Mouse (Mus musculus): ENCODE data around the gene Tubd1. TPM values are rescaled to one million over a fixed set of nuclear protein-coding genes. Genes with fewer than 3 reads are reported as not detected.
A peak's percentile ranks its signal among the peaks of the same experiment; 100 is the strongest.

Tubd1 gene
- total and polyA plus RNA-seq, 2 experiments from 2014 or later = 2.7 to 5.0 TPM

DNA sequence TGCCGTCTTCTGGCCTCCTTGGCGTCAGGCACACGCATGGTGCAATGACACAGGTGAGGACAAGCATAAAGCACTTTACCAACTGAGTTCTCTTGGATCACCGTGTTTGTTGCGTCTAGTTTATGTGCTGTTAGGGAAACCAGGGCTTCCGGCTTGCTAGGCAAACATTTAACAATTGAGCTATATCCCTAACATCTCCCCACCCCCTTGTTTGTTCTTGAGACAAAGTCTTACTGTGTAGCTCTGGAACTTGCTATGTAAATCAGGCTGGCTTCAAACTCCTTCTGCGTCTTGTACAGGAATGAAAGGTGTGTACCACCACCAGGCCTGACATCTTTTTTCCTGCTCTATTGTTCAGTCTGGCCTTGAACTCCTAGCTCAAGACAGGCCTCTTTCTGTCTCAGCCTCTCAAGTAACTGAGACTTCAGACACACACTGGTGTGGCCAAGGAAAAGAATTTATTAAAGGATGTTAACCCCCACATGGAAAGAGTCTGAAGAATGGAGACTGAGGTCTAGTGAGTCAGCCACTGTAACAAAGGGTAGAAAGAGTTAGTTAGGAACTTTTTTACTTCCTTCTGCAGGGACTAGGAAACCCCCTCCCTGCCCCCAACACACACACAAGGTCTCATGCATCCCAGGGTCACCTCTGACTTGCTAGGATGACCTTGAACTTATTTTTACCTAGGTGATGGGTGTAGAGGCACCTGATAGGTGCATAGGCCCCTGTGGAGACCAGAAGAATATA lies 31.0 kb downstream of the Tubd1 start:
- H3K9ac ChIP-seq (replicated peaks; ENCODE audit: low read length, poor library complexity, severe bottlenecking) = no peak overlapping the region
- ATAC-seq (ENCODE audit: low FRiP score) = no peak
- H3K4me3 ChIP-seq (ENCODE audit: low read depth, low read length) = no peak overlapping the region
- no peak for DNase-seq (ENCODE audit: low spot score)
- 80% methylated on average over 7 of the region's 7 CpGs for WGBS
- no peak overlapping the region for H3K27ac ChIP-seq (ENCODE audit: low read depth, low read length)
- H3K4me2 ChIP-seq (ENCODE audit: low read depth, low read length, poor library complexity, severe bottlenecking) = no peak overlapping the region
- no peak for TF ChIP-seq CTCF (IDR thresholded peaks at IDR 0.05)
- H3K4me1 ChIP-seq (ENCODE audit: insufficient read depth, low read length) = no peaks in the 10 kb centered on the region
- H3K27me3 ChIP-seq (ENCODE audit: insufficient read depth, low read length) = no peaks in the 10 kb centered on the region
- H3K9me3 ChIP-seq (ENCODE audit: low read length) = no peaks in the 10 kb centered on the region
- no peaks in the 10 kb centered on the region for H3K36me3 ChIP-seq (ENCODE audit: insufficient read depth, low read length)

DNA sequence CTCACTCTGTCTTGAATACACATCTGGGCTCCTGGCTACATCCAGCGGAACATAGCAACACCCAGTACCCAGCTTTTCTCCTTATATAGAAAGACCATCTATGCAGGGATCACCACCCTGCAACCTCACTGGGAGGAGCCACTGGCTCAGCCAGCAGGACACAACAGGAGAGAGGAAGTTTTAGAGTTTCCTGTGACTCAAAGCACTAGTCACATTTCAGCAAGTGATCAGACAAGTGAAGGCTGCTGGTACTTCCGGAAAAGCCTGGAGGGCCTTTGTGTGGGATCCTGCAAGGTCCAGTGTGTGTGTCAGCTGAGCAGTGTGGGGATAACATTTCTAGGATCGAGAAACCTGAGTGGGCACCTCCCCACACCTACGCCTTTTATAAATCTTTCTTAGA lies 32.4 kb downstream of the Tubd1 start:
- WGBS = 81% methylated on average over 4 of the region's 4 CpGs
- Histone ChIP-seq H3K27me3 (ENCODE audit: insufficient read depth, low read length) (no peaks in the 10 kb centered on the region), H3K27ac (ENCODE audit: low read depth, low read length) (no peak overlapping the region), H3K4me2 (ENCODE audit: low read depth, low read length, poor library complexity, severe bottlenecking) (no peak overlapping the region), H3K4me3 (ENCODE audit: low read depth, low read length) (no peak overlapping the region), H3K36me3 (ENCODE audit: insufficient read depth, low read length) (no peaks in the 10 kb centered on the region), H3K9me3 (ENCODE audit: low read length) (no peaks in the 10 kb centered on the region), H3K9ac (replicated peaks; ENCODE audit: low read length, poor library complexity, severe bottlenecking) (no peak overlapping the region), H3K4me1 (ENCODE audit: insufficient read depth, low read length) (no peaks in the 10 kb centered on the region)
- ATAC-seq (ENCODE audit: low FRiP score) (no peak), DNase-seq (ENCODE audit: low spot score) (no peak)
- no peak for TF ChIP-seq CTCF (IDR thresholded peaks at IDR 0.05)

DNA sequence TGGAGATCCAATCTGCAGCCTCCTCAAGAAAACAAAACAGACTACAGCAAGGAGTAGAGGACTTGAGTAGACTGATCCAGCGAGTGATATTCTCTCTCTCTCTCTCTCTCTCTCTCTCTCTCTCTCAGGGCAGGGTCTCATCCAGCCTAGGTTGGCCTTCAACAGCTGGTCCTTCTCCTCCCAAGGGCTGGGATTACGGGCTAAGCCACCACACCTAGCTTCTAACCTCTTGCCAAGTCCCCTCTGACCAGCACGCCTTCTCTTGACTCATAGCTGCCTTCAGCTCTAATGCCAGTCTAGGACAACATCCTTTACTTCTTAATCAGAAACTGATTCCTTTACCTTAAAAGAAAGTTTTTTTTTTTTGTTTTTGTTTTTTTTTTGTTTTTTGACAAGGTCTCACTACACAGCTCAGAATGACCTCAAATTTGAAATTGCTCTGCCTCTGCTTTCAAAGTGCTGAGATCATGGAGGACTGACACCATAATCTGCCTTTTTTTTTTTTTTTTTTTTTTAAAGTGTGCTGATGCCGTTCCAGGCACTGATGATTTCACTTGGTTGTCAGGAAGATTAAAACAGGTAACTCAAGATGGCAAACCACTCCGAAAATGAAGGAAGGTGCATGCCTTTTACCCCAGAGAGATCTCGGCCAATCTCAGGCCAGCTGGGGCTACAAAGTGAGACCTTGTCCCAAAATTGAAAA lies 33.5 kb downstream of the Tubd1 start:
- Histone ChIP-seq H3K4me2 (ENCODE audit: low read depth, low read length, poor library complexity, severe bottlenecking) (no peak overlapping the region), H3K9me3 (ENCODE audit: low read length) (no peaks in the 10 kb centered on the region), H3K9ac (replicated peaks; ENCODE audit: low read length, poor library complexity, severe bottlenecking) (no peak overlapping the region), H3K36me3 (ENCODE audit: insufficient read depth, low read length) (no peaks in the 10 kb centered on the region), H3K27ac (ENCODE audit: low read depth, low read length) (0 out of 2 replicates have a peak overlapping the region, but pooled peaks have one; percentile 26), H3K27me3 (ENCODE audit: insufficient read depth, low read length) (no peaks in the 10 kb centered on the region), H3K4me1 (ENCODE audit: insufficient read depth, low read length) (no peaks in the 10 kb centered on the region), H3K4me3 (ENCODE audit: low read depth, low read length) (no peak overlapping the region)
- DNase-seq (ENCODE audit: low spot score) = no peak
- no peak for TF ChIP-seq CTCF (IDR thresholded peaks at IDR 0.05)
- ATAC-seq (ENCODE audit: low FRiP score) = no peak
- 88% methylated on average over 6 of the region's 6 CpGs for WGBS

DNA sequence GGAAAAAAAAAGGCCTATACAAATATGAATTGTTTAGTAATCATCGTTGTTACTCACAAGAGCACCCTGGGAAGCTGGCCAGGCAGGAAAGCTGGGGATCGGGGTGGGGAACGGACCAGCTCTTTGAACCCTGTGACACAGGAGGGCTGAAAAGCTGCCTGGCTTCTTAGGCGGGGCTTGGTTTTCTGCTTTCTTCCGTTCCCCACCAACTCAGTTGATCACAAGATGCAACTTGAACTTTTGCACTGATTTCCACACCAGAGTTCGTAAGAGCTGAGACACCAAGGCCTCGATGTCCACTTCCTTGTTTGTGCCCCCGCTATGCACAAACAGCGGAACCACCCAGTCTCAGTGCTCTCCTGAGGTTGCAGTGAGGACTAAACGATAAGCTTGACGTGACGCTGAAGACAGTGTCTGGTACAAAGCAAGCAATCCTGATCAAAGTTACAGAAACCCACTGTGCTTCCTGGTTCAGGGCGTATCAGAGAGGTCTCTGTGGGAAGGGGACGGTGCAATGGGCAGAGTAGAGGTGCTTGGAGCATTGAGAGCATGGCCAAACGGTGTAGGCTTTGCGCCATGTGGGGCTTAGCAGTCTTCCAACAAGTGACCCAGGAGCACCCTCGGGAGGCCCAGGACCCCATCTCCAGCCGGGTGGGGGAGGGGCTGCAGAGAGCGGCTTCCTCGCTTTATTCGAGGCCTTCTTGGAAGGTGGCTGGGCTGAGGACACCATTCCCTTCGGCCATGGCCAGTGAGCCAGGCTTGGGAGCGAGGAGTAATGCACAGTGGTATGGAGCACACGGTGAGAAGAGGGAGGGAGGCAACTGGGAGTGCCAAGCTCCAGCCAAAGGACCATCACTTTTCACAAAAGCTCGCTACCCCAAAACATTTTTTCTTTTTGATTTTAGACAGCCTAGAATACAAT lies 34.3 kb downstream of the Tubd1 start:
- WGBS = 77% methylated on average over 25 of the region's 25 CpGs

DNA sequence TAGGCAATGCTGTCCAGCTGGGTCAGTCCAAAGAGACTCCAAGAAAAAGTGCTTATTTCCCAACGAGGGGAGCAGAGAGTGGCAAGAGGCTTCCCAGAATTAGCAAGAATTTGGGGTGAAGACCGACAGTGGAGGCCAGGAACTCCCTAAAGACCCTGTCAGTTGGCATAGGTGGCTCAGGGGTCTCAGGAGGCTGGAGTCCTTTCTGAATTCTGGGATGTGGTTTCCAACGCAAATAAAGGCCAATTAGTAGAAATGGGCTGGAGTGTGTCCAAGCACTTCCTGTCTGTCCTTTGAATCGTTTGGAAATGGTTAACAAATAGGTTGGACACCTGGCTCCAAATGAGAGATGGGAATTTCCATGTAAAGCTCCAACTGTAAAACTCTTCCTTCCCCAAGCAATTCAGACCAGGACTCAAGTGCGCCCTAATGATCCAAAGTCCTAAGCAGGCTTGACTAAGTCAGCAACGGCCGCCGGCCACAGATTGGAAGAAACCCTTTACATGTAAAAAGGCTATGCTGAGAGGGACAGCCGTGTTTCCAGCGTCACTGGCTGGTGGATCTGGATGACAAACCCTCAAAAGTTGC lies 35.0 kb downstream of the Tubd1 start:
- Histone ChIP-seq H3K27me3 (ENCODE audit: insufficient read depth, low read length) (no peaks in the 10 kb centered on the region), H3K9ac (replicated peaks; ENCODE audit: low read length, poor library complexity, severe bottlenecking) (no peak overlapping the region), H3K4me2 (ENCODE audit: low read depth, low read length, poor library complexity, severe bottlenecking) (no peak overlapping the region), H3K4me1 (ENCODE audit: insufficient read depth, low read length) (no peaks in the 10 kb centered on the region), H3K4me3 (ENCODE audit: low read depth, low read length) (no peak overlapping the region), H3K27ac (ENCODE audit: low read depth, low read length) (0 out of 2 replicates have a peak overlapping the region, but pooled peaks have one; percentile 26), H3K36me3 (ENCODE audit: insufficient read depth, low read length) (no peaks in the 10 kb centered on the region), H3K9me3 (ENCODE audit: low read length) (no peaks in the 10 kb centered on the region)
- DNase-seq (ENCODE audit: low spot score) (no peak), ATAC-seq (ENCODE audit: low FRiP score) (no peak)
- TF ChIP-seq CTCF (IDR thresholded peaks at IDR 0.05) = no peak
- WGBS = 84% methylated on average over 10 of the region's 10 CpGs

More for the DNA sequence above, 34.3 kb downstream of the Tubd1 start:
- no peak for ATAC-seq (ENCODE audit: low FRiP score)
- no peak for DNase-seq (ENCODE audit: low spot score)
- no peaks in the 10 kb centered on the region for H3K36me3 ChIP-seq (ENCODE audit: insufficient read depth, low read length)
- no peaks in the 10 kb centered on the region for H3K27me3 ChIP-seq (ENCODE audit: insufficient read depth, low read length)
- no peak for TF ChIP-seq CTCF (IDR thresholded peaks at IDR 0.05)
- peak overlapping the region; percentile 26; the same call in 1 of the 2 replicates for H3K27ac ChIP-seq (ENCODE audit: low read depth, low read length)
- no peak overlapping the region for H3K4me2 ChIP-seq (ENCODE audit: low read depth, low read length, poor library complexity, severe bottlenecking)
- no peak overlapping the region for H3K9ac ChIP-seq (replicated peaks; ENCODE audit: low read length, poor library complexity, severe bottlenecking)
- no peaks in the 10 kb centered on the region for H3K4me1 ChIP-seq (ENCODE audit: insufficient read depth, low read length)
- no peaks in the 10 kb centered on the region for H3K9me3 ChIP-seq (ENCODE audit: low read length)
- no peak overlapping the region for H3K4me3 ChIP-seq (ENCODE audit: low read depth, low read length)

All from midbrain, postnatal 0 days (tissue).